Mouse (Mus musculus): ENCODE data around the gene Gatad2b.

GRCm38 (mm10) chr3:90413011-90413396 lies 120.0 kb downstream of the Gatad2b start:
- no peak for TF ChIP-seq CTCF (IDR thresholded peaks at IDR 0.05; ENCODE audit: control insufficient read depth, insufficient read depth, low read length)
- no peak for TF ChIP-seq POLR2A (IDR thresholded peaks at IDR 0.05; ENCODE audit: borderline replicate concordance, control insufficient read depth, low read depth, low read length)

Measured in bone marrow, adult 2 months (tissue).